Mouse (Mus musculus): ENCODE measurements around the gene Gm15091.
"Not testable (repeated sequence)": the region's sequence is repeated elsewhere in the genome, so short reads cannot be mapped to it uniquely, and the experiment has no call there.

The Gm15091 gene

DNA sequence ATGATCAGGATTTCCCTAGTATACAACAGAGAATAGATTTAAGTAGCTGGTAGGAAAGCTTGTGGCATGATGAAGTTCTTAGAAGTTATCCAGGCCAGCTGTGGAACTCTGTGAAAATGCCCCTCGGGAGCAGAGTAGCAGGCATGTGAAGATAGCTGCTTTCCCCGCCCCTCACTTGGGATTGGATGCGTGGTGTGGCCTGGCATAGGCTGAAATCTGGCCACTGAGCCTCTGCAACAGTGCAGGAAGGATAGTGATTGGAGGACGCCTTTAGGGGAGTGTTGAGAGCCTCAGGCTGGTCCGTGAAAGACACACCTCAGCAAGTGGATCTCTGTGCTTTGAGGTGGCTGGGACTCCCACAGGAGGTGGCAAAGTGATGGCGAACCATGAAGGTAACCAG is at the start of gene Gm15091:
Gene Gm15091, plus strand, starts transcription at position 301 of the 400 bp plus-strand sequence.
- not testable (repeated sequence) for ATAC-seq (ENCODE audit: low TSS enrichment)

Measured in frontal cortex, adult (tissue).